Mouse (Mus musculus): ENCODE results near the gene Ncaph2. TPM values are rescaled to one million over a fixed set of nuclear protein-coding genes. Genes with fewer than 3 reads are reported as not detected.

Gene Ncaph2
- 132 and 141 TPM in 2 replicates for polyA plus RNA-seq (2014; fragmentation: Nextera tagmentation; extraction: Ambion mirVana)

GRCm38 (mm10) chr15:89355241-89356187, at the start of gene Ncaph2, which contains the start of gene Lmf2:
Gene Ncaph2 (plus strand): TSS chr15:89355719.
Gene Lmf2 (minus strand): TSS chr15:89355659.
- DNase-seq (ENCODE audit: low spot score) (peak; percentile 98), ATAC-seq (peak; percentile 93)
- Histone ChIP-seq H3K27me3 (replicated peaks; ENCODE audit: control insufficient read depth, insufficient read depth, low read length) (no peaks in the 10 kb centered on the region), H3K4me2 (ENCODE audit: low read length) (peak within 1 kb of the TSS; percentile 78), H3K4me3 (ENCODE audit: low read depth, low read length) (peak within 1 kb of the TSS; percentile 83), H3K36me3 (ENCODE audit: control insufficient read depth, insufficient read depth, low read length) (peaks cover 41% of the 10 kb centered on the region), H3K9me3 (replicated peaks; ENCODE audit: control insufficient read depth, low read length) (no peaks in the 10 kb centered on the region), H3K27ac (ENCODE audit: low read depth, low read length) (peak within 1 kb of the TSS; percentile 46), H3K9ac (ENCODE audit: low read length) (peak within 1 kb of the TSS; percentile 83), H3K4me1 (ENCODE audit: control insufficient read depth, insufficient read depth, low read length) (peaks cover 14% of the 10 kb centered on the region)
- WGBS, result under 1% methylated on average over 63 of the region's 64 CpGs

- Histone ChIP-seq H3K4me1 (ENCODE audit: control insufficient read depth, insufficient read depth, low read length) (no peaks in the 10 kb centered on the region), H3K27ac (ENCODE audit: low read depth, low read length) (no peak overlapping the region), H3K4me2 (ENCODE audit: low read length) (no peak overlapping the region), H3K9ac (ENCODE audit: low read length) (no peak overlapping the region), H3K27me3 (replicated peaks; ENCODE audit: control insufficient read depth, insufficient read depth, low read length) (no peaks in the 10 kb centered on the region), H3K9me3 (replicated peaks; ENCODE audit: control insufficient read depth, low read length) (no peaks in the 10 kb centered on the region), H3K36me3 (ENCODE audit: control insufficient read depth, insufficient read depth, low read length) (peaks cover 69% of the 10 kb centered on the region), H3K4me3 (ENCODE audit: low read depth, low read length) (no peak overlapping the region)
- 80% methylated on average over 1 of the region's 1 CpGs for WGBS
- DNase-seq (ENCODE audit: low spot score), result no peak
- ATAC-seq, result no peak
Observed at GRCm38 (mm10) chr15:89305966-89306365, 49.6 kb upstream of the Ncaph2 start.

GRCm38 (mm10) chr15:89307461-89307860, 48.1 kb upstream of the Ncaph2 start:
- no peak overlapping the region for H3K4me2 ChIP-seq (ENCODE audit: low read length)
- H3K27ac ChIP-seq (ENCODE audit: low read depth, low read length), result no peak overlapping the region
- ATAC-seq (no peak), DNase-seq (ENCODE audit: low spot score) (no peak)
- no peak overlapping the region for H3K4me3 ChIP-seq (ENCODE audit: low read depth, low read length)
- H3K9ac ChIP-seq (ENCODE audit: low read length), result no peak overlapping the region
- H3K36me3 ChIP-seq (ENCODE audit: control insufficient read depth, insufficient read depth, low read length), result peaks cover 54% of the 10 kb centered on the region
- 92% methylated on average over 13 of the region's 13 CpGs for WGBS
- H3K4me1 ChIP-seq (ENCODE audit: control insufficient read depth, insufficient read depth, low read length), result no peaks in the 10 kb centered on the region; the same call in 1 of the 2 replicates
- H3K9me3 ChIP-seq (replicated peaks; ENCODE audit: control insufficient read depth, low read length), result no peaks in the 10 kb centered on the region
- no peaks in the 10 kb centered on the region for H3K27me3 ChIP-seq (replicated peaks; ENCODE audit: control insufficient read depth, insufficient read depth, low read length)

GRCm38 (mm10) chr15:89308406-89309139, 46.9 kb upstream of the Ncaph2 start:
- DNase-seq (ENCODE audit: low spot score) (no peak), ATAC-seq (no peak)
- H3K9ac ChIP-seq (ENCODE audit: low read length), result no peak overlapping the region
- H3K4me3 ChIP-seq (ENCODE audit: low read depth, low read length), result no peak overlapping the region
- WGBS, result 89% methylated on average over 7 of the region's 7 CpGs
- no peak overlapping the region for H3K27ac ChIP-seq (ENCODE audit: low read depth, low read length)
- no peaks in the 10 kb centered on the region for H3K9me3 ChIP-seq (replicated peaks; ENCODE audit: control insufficient read depth, low read length)
- H3K36me3 ChIP-seq (ENCODE audit: control insufficient read depth, insufficient read depth, low read length), result peaks cover 43% of the 10 kb centered on the region
- H3K27me3 ChIP-seq (replicated peaks; ENCODE audit: control insufficient read depth, insufficient read depth, low read length), result no peaks in the 10 kb centered on the region
- H3K4me2 ChIP-seq (ENCODE audit: low read length), result no peak overlapping the region
- peaks cover 11% of the 10 kb centered on the region for H3K4me1 ChIP-seq (ENCODE audit: control insufficient read depth, insufficient read depth, low read length)

GRCm38 (mm10) chr15:89309962-89310498, 45.5 kb upstream of the Ncaph2 start:
- peak; percentile 41 for DNase-seq (ENCODE audit: low spot score)
- Histone ChIP-seq H3K4me3 (ENCODE audit: low read depth, low read length) (no peak overlapping the region), H3K4me2 (ENCODE audit: low read length) (no peak overlapping the region), H3K36me3 (ENCODE audit: control insufficient read depth, insufficient read depth, low read length) (peaks cover 28% of the 10 kb centered on the region), H3K9ac (ENCODE audit: low read length) (peak overlapping the region; percentile 26; the same call in 1 of the 2 replicates), H3K27me3 (replicated peaks; ENCODE audit: control insufficient read depth, insufficient read depth, low read length) (no peaks in the 10 kb centered on the region), H3K9me3 (replicated peaks; ENCODE audit: control insufficient read depth, low read length) (no peaks in the 10 kb centered on the region), H3K4me1 (ENCODE audit: control insufficient read depth, insufficient read depth, low read length) (peaks cover 18% of the 10 kb centered on the region), H3K27ac (ENCODE audit: low read depth, low read length) (0 out of 2 replicates have a peak overlapping the region, but pooled peaks have one; percentile 15)
- ATAC-seq, result no peak
- 69% methylated on average over 6 of the region's 6 CpGs for WGBS

- no peak overlapping the region for H3K27ac ChIP-seq (ENCODE audit: low read depth, low read length)
- WGBS, result 87% methylated on average over 4 of the region's 4 CpGs
- H3K27me3 ChIP-seq (replicated peaks; ENCODE audit: control insufficient read depth, insufficient read depth, low read length), result no peaks in the 10 kb centered on the region
- peak overlapping the region; percentile 72 for H3K4me2 ChIP-seq (ENCODE audit: low read length)
- H3K9ac ChIP-seq (ENCODE audit: low read length), result 0 out of 2 replicates have a peak overlapping the region, but pooled peaks have one; percentile 17
- no peak for ATAC-seq
- peaks cover 20% of the 10 kb centered on the region for H3K4me1 ChIP-seq (ENCODE audit: control insufficient read depth, insufficient read depth, low read length)
- H3K36me3 ChIP-seq (ENCODE audit: control insufficient read depth, insufficient read depth, low read length), result no peaks in the 10 kb centered on the region
- DNase-seq (ENCODE audit: low spot score), result no peak
- no peaks in the 10 kb centered on the region for H3K9me3 ChIP-seq (replicated peaks; ENCODE audit: control insufficient read depth, low read length)
- no peak overlapping the region for H3K4me3 ChIP-seq (ENCODE audit: low read depth, low read length)
Observed at GRCm38 (mm10) chr15:89313359-89313758, 42.2 kb upstream of the Ncaph2 start.

GRCm38 (mm10) chr15:89314107-89314506, 41.4 kb upstream of the Ncaph2 start:
- Histone ChIP-seq H3K4me2 (ENCODE audit: low read length) (peak overlapping the region; percentile 72), H3K27me3 (replicated peaks; ENCODE audit: control insufficient read depth, insufficient read depth, low read length) (no peaks in the 10 kb centered on the region), H3K4me3 (ENCODE audit: low read depth, low read length) (peak overlapping the region; percentile 95), H3K9ac (ENCODE audit: low read length) (peak overlapping the region; percentile 84), H3K36me3 (ENCODE audit: control insufficient read depth, insufficient read depth, low read length) (no peaks in the 10 kb centered on the region), H3K27ac (ENCODE audit: low read depth, low read length) (no peak overlapping the region), H3K9me3 (replicated peaks; ENCODE audit: control insufficient read depth, low read length) (no peaks in the 10 kb centered on the region), H3K4me1 (ENCODE audit: control insufficient read depth, insufficient read depth, low read length) (peaks cover 20% of the 10 kb centered on the region)
- 30% methylated on average over 3 of the region's 3 CpGs for WGBS
- DNase-seq (ENCODE audit: low spot score) (no peak), ATAC-seq (no peak)

- WGBS, result under 1% methylated on average over 51 of the region's 58 CpGs
- Histone ChIP-seq H3K4me2 (ENCODE audit: low read length) (peak overlapping the region; percentile 72), H3K9ac (ENCODE audit: low read length) (peak overlapping the region; percentile 84), H3K9me3 (replicated peaks; ENCODE audit: control insufficient read depth, low read length) (no peaks in the 10 kb centered on the region), H3K27ac (ENCODE audit: low read depth, low read length) (peak overlapping the region; percentile 48; the same call in 1 of the 2 replicates), H3K4me1 (ENCODE audit: control insufficient read depth, insufficient read depth, low read length) (peaks cover 20% of the 10 kb centered on the region), H3K36me3 (ENCODE audit: control insufficient read depth, insufficient read depth, low read length) (no peaks in the 10 kb centered on the region), H3K4me3 (ENCODE audit: low read depth, low read length) (peak overlapping the region; percentile 95), H3K27me3 (replicated peaks; ENCODE audit: control insufficient read depth, insufficient read depth, low read length) (no peaks in the 10 kb centered on the region)
- ATAC-seq (peak; percentile 21), DNase-seq (ENCODE audit: low spot score) (peak; percentile 30)
Observed at GRCm38 (mm10) chr15:89314511-89315189, 40.9 kb upstream of the Ncaph2 start.
